Mouse (Mus musculus) stomach, postnatal 0 days (tissue): ENCODE measurements around the gene Cst13. TPM values are rescaled to one million over a fixed set of nuclear protein-coding genes. Genes with fewer than 3 reads are reported as not detected.

Source experiments
- ATAC-seq: fragments of 200-750 bp; cut with Nextera tagmentation; 2 replicates; pipeline ENCODE4 v1.8.0; 2017; ENCODE audit not compliant: low FRiP score, low TSS enrichment
- DNase-seq: peaks from one replicate; pipeline ENCODE4 v3.0.0-alpha.2; 2016; ENCODE audit warnings: low spot score
- H3K27ac ChIP-seq: fragments of 300-500 bp; sonication (generic); replicated peaks from 2 replicates; pipeline ENCODE4 v1.5.1; 2014; ENCODE audit warnings: mild to moderate bottlenecking, control low read depth
- H3K27me3 ChIP-seq: fragments of 300-500 bp; sonication (generic); 2 replicates; pipeline ENCODE4 v1.6.1; 2014; ENCODE audit warnings: low read length; ENCODE audit not compliant: control insufficient read depth, insufficient read depth
- H3K36me3 ChIP-seq: fragments of 300-500 bp; sonication (generic); 2 replicates; pipeline ENCODE4 v1.6.1; 2014; ENCODE audit warnings: low read length, mixed read lengths; ENCODE audit not compliant: control insufficient read depth, insufficient read depth
- H3K4me1 ChIP-seq: fragments of 300-500 bp; sonication (generic); replicated peaks from 2 replicates; pipeline ENCODE4 v1.6.1; 2014; ENCODE audit warnings: antibody characterized with exemption; ENCODE audit not compliant: control insufficient read depth, insufficient read depth
- H3K4me2 ChIP-seq: fragments of 300-500 bp; sonication (generic); replicated peaks from 2 replicates; pipeline ENCODE4 v1.6.1; 2014; ENCODE audit warnings: low read depth, mild to moderate bottlenecking, control low read depth, moderate library complexity
- H3K4me3 ChIP-seq: fragments of 300-500 bp; sonication (generic); 2 replicates; pipeline ENCODE4 v1.5.1; 2014; ENCODE audit warnings: low read depth, low read length, control low read depth
- H3K9ac ChIP-seq: fragments of 300-500 bp; sonication (generic); 2 replicates; pipeline ENCODE4 v1.6.1; 2014; ENCODE audit warnings: mild to moderate bottlenecking, low read length, control low read depth, mixed read lengths
- H3K9me3 ChIP-seq: fragments of 300-500 bp; sonication (generic); 2 replicates; pipeline ENCODE4 v1.6.1; 2016; ENCODE audit warnings: low read length; ENCODE audit not compliant: control insufficient read depth
- CTCF ChIP-seq: IDR thresholded peaks from 2 replicates; pipeline ENCODE4 v1.5.1; 2016; ENCODE audit warnings: antibody characterized with exemption, low read depth, mild to moderate bottlenecking, moderate library complexity
- EP300 ChIP-seq: optimal IDR thresholded peaks from 2 replicates; pipeline ENCODE3; 2016; ENCODE audit warnings: antibody characterized with exemption
- WGBS: fragments of 180-500 bp; shearing (Covaris S2); extraction: QIAGEN DNeasy Blood & Tissue Kit; methylation state at CpG from one replicate; pipeline ENCODE4 v1.1.7; 2014; 5-methylcytosine and 5-hydroxymethylcytosine counted together
- polyA plus RNA-seq: library from polyadenylated mRNA; unstranded; fragments of >200 nt; fragmentation: Nextera tagmentation; extraction: Ambion mirVana; gene quantifications from 2 replicates; pipeline ENCODE4 v1.2.1, GENCODE M21; 2015

Cst13 gene
- polyA plus RNA-seq, 1 experiment from 2014 or later = 0.17 TPM

DNA sequence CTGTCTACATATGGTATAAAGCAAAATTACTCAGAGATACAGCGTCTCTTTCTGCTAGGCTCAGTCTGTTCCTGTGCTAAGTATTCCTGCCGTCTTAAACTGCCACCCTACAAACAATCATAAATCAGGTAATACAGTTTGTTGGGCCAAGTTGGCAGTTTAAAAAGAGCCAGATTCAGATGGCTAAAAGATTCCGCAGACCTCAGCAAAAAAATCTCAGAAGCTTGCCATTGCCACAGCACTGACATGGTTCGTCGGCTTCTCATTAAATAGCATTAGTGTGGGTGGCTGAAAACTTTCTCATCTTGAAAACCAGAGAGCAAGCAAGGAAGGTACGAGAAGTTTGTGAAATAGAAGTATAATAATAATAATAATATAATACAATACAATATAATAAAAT, 13.2 kb upstream of the Cst13 start:
- Histone ChIP-seq H3K4me3 (no peak overlapping the region), H3K4me1 (no peaks in the 10 kb centered on the region), H3K9me3 (no peaks in the 10 kb centered on the region), H3K9ac (no peak overlapping the region), H3K27me3 (no peaks in the 10 kb centered on the region), H3K4me2 (no peak overlapping the region), H3K36me3 (no peaks in the 10 kb centered on the region), H3K27ac (no peak overlapping the region)
- ATAC-seq = no peak
- TF ChIP-seq CTCF (no peak), EP300 (no peak)
- no peak for DNase-seq
- 51% methylated on average over 6 of the region's 6 CpGs for WGBS

DNA sequence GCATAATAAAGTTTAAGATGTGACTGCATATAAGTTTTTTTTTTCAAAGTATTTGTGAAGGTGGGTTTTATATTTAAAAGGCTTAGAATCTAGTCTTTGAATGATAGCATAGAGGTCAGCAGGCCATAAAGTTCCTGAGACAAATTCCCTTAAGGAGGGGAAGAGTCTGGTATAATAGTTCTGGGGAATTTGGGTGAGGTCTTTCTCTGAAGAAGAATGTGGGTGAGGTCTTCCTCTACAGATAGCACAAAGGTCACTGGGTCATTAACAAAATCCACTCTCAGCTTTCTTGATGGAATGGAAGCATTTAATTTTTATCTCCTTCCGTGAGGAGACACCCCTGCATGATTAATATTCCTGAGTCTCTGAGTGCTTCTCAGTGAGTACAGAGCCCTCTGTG, 6.1 kb downstream of the Cst13 start:
- ATAC-seq (no peak), DNase-seq (no peak)
- 33% methylated on average over 1 of the region's 1 CpGs for WGBS
- no peak overlapping the region for H3K27ac ChIP-seq
- H3K4me3 ChIP-seq = no peak overlapping the region
- H3K36me3 ChIP-seq = no peaks in the 10 kb centered on the region
- TF ChIP-seq CTCF = no peak
- no peak for TF ChIP-seq EP300
- H3K9ac ChIP-seq = no peak overlapping the region
- no peak overlapping the region for H3K4me2 ChIP-seq
- no peaks in the 10 kb centered on the region for H3K4me1 ChIP-seq
- no peaks in the 10 kb centered on the region for H3K9me3 ChIP-seq
- no peaks in the 10 kb centered on the region for H3K27me3 ChIP-seq

DNA sequence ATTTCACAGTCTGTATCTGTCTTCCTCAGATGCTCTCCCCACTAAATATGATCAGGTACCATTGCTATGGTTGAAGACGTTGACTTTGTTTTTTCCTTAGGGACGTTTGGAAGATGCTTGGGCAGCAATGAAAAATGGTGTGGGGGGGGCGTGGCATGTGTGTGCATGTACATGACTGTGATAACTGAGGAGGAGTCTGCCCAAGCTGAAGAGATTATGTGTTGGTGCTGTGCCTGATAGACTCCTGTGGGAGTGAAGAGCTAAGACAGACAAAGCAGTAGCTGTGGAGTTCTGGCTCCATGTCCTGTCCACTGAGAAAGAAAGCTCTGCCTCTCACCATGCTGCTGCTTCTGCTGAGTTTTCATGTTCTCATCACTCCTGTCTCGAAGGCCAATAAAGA, 15.0 kb downstream of the Cst13 start, which contains the start of gene Cst9:
TSS of gene Cst9 (plus strand) at position 236 of the 400 bp plus-strand sequence.
- DNase-seq (no peak), ATAC-seq (no peak)
- Histone ChIP-seq H3K9ac (no peak within 1 kb of the TSS), H3K4me3 (no peak within 1 kb of the TSS), H3K4me1 (no peaks in the 10 kb centered on the region), H3K27ac (no peak within 1 kb of the TSS), H3K36me3 (no peaks in the 10 kb centered on the region), H3K9me3 (no peaks in the 10 kb centered on the region), H3K27me3 (no peaks in the 10 kb centered on the region), H3K4me2 (no peak within 1 kb of the TSS)
- TF ChIP-seq CTCF = no peak
- TF ChIP-seq EP300 = no peak
- WGBS = 40% methylated on average over 4 of the region's 4 CpGs

- no peaks in the 10 kb centered on the region for H3K9me3 ChIP-seq
- ATAC-seq = no peak
- no peak overlapping the region for H3K9ac ChIP-seq
- no peak for TF ChIP-seq CTCF
- TF ChIP-seq EP300 = no peak
- H3K27me3 ChIP-seq = no peaks in the 10 kb centered on the region
- 77% methylated on average over 5 of the region's 5 CpGs for WGBS
- H3K27ac ChIP-seq = no peak overlapping the region
- no peaks in the 10 kb centered on the region for H3K36me3 ChIP-seq
- H3K4me3 ChIP-seq = no peak overlapping the region
- no peak for DNase-seq
- no peaks in the 10 kb centered on the region for H3K4me1 ChIP-seq
- no peak overlapping the region for H3K4me2 ChIP-seq
Observed at GRCm38 (mm10) chr2:148838075-148838777, 18.3 kb downstream of the Cst13 start.

DNA sequence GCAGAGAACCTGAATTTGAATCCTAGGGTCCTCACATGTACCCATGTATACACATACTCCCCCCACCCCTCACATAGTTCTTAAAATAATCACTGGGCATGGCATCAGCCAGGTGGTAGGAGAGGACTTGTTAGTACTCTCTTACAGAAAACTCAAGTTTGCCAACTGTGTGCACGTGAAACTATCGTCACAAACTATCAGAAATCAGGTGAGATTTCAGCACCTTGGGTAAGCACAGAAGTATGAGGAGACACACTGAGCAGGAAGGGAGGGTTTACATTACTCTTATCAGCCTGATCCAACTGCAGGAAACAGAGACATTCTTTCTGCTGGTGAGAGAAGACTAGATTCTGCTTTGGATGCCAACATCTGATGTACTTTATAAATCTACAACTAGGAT, 19.3 kb downstream of the Cst13 start:
- H3K4me3 ChIP-seq = no peak overlapping the region
- no peak overlapping the region for H3K27ac ChIP-seq
- no peaks in the 10 kb centered on the region for H3K36me3 ChIP-seq
- no peak overlapping the region for H3K4me2 ChIP-seq
- no peak overlapping the region for H3K9ac ChIP-seq
- H3K9me3 ChIP-seq = no peaks in the 10 kb centered on the region
- H3K4me1 ChIP-seq = no peaks in the 10 kb centered on the region
- TF ChIP-seq EP300 (no peak), CTCF (no peak)
- 76% methylated on average over 2 of the region's 2 CpGs for WGBS
- DNase-seq (no peak), ATAC-seq (no peak)
- H3K27me3 ChIP-seq = no peaks in the 10 kb centered on the region

- WGBS = 45% methylated on average over 8 of the region's 8 CpGs
- Histone ChIP-seq H3K4me2 (no peak overlapping the region), H3K36me3 (no peaks in the 10 kb centered on the region), H3K9ac (no peak overlapping the region), H3K4me1 (no peaks in the 10 kb centered on the region), H3K27me3 (no peaks in the 10 kb centered on the region), H3K4me3 (no peak overlapping the region), H3K27ac (no peak overlapping the region), H3K9me3 (no peaks in the 10 kb centered on the region)
- peak; percentile 91 for ATAC-seq
- TF ChIP-seq EP300 (no peak), CTCF (peak; percentile 89)
- peak; percentile 79 for DNase-seq
Observed at GRCm38 (mm10) chr2:148851116-148851906, 31.4 kb downstream of the Cst13 start.
